Mouse (Mus musculus) cortical plate, adult 2 months (tissue): ENCODE results near the gene Snx21. TPM values are rescaled to one million over a fixed set of nuclear protein-coding genes. Genes with fewer than 3 reads are reported as not detected.

Experiments
- H3K27ac ChIP-seq: fragments of 200-500 bp; 2 replicates; pipeline ENCODE4 v1.5.1; 2012; ENCODE audit warnings: low read length, control low read depth, inconsistent platforms; ENCODE audit not compliant: insufficient read depth
- H3K4me1 ChIP-seq: fragments of 200-500 bp; 2 replicates; pipeline ENCODE4 v1.6.1; 2011; ENCODE audit warnings: low read length; ENCODE audit not compliant: control insufficient read depth, insufficient read depth
- H3K4me3 ChIP-seq: fragments of 200-500 bp; 2 replicates; pipeline ENCODE4 v1.5.1; 2011; ENCODE audit warnings: mild to moderate bottlenecking, low read length, control low read depth; ENCODE audit not compliant: insufficient read depth
- CTCF ChIP-seq: fragments of 200-500 bp; IDR thresholded peaks from 2 replicates; pipeline ENCODE4 v1.5.1; 2011; ENCODE audit warnings: mild to moderate bottlenecking, control low read depth, low read length; ENCODE audit not compliant: insufficient read depth; ENCODE audit errors: extremely low read depth
- POLR2A ChIP-seq: fragments of 200-500 bp; IDR thresholded peaks from 2 replicates; pipeline ENCODE4 v1.6.1; 2011; ENCODE audit warnings: mild to moderate bottlenecking, low read length, control low read depth; ENCODE audit not compliant: insufficient read depth; ENCODE audit errors: extremely low read depth
- polyA plus RNA-seq: library from polyadenylated mRNA; depleted of rRNA; stranded (reverse); fragments of >200 nt; gene quantifications from 2 replicates; pipeline ENCODE4 v1.2.3, GENCODE M21; 2012; rRNA removed

The Snx21 gene
- polyA plus RNA-seq, result 55.7 and 64.2 TPM in 2 replicates

GRCm38 (mm10) chr2:164785481-164786387, at the start of gene Snx21:
Gene Snx21, plus strand, starts transcription at chr2:164785823.
- TF ChIP-seq POLR2A (peak; percentile 59; the same call in 1 of the 2 replicates), CTCF (no peak)
- peak within 1 kb of the TSS; percentile 95 for H3K27ac ChIP-seq
- no peaks in the 10 kb centered on the region for H3K4me1 ChIP-seq
- H3K4me3 ChIP-seq, result peak within 1 kb of the TSS; percentile 74

- no peak overlapping the region for H3K4me3 ChIP-seq
Observed at GRCm38 (mm10) chr2:164737377-164738090, 48.1 kb upstream of the Snx21 start.

DNA sequence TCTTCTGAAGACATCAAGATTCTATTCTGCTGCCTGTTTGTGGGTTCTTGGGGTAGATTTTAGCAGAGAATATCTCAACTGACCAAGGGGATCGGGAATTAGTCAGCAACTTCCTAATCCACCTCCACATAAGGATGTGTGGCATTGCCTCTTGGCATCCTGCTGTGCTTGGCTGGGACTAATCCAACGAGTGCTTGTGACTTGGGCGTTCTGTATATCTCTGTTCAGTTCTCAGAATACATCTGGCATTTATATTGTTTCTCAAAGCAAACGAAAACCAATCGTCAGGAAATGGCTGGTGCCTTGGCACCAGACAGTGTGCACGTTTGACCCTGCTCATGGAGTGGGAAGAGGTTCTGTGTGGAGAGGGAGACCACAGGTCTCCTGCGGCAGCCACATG, 45.7 kb upstream of the Snx21 start:
- TF ChIP-seq CTCF (no peak), POLR2A (no peak)
- Histone ChIP-seq H3K4me3 (no peak overlapping the region), H3K27ac (no peak overlapping the region), H3K4me1 (0 out of 2 replicates have a peak, but pooled peaks cover under 1% of the 10 kb centered on the region)

More at GRCm38 (mm10) chr2:164737377-164738090, 48.1 kb upstream of the Snx21 start:
- Histone ChIP-seq H3K27ac (no peak overlapping the region), H3K4me1 (no peaks in the 10 kb centered on the region)
- no peak for TF ChIP-seq POLR2A
- TF ChIP-seq CTCF, result no peak

DNA sequence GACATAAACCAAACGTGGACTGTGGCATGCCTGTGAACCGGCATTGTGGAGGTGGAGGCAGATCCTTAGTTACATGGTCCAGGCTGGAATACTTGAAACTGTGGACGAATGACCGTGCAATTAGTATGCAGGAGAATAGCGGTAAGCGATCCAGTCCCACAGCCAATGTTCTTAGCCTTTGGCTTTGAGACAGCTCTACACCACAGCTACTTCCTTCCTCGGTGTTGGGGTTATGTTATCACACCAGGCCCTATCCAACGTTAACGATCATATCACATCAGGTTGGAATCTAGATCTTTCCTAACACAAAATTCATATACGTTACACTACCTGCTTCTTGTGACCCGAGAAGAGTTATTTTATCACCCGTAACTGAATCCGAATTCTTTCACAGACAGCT, 40.6 kb upstream of the Snx21 start:
- TF ChIP-seq CTCF (no peak), POLR2A (no peak)
- Histone ChIP-seq H3K4me3 (peak overlapping the region; percentile 67), H3K4me1 (peaks cover 7% of the 10 kb centered on the region; the same call in 1 of the 2 replicates), H3K27ac (no peak overlapping the region)

- TF ChIP-seq CTCF (no peak), POLR2A (peak; percentile 80)
- peak within 1 kb of the TSS; percentile 67 for H3K4me3 ChIP-seq
- H3K4me1 ChIP-seq, result peaks cover 7% of the 10 kb centered on the region; the same call in 1 of the 2 replicates
- 0 out of 2 replicates have a peak within 1 kb of the TSS, but pooled peaks have one; percentile 6 for H3K27ac ChIP-seq
Observed at GRCm38 (mm10) chr2:164745843-164746479, 39.7 kb upstream of the Snx21 start, which contains the start of the genes Wfdc3 and Dnttip1. Gene Wfdc3, minus strand, starts transcription at chr2:164745931. Gene Dnttip1, plus strand, starts transcription at chr2:164745983.

GRCm38 (mm10) chr2:164746693-164747092, 38.9 kb upstream of the Snx21 start:
- Histone ChIP-seq H3K4me3 (peak overlapping the region; percentile 67), H3K27ac (no peak overlapping the region), H3K4me1 (peaks cover 7% of the 10 kb centered on the region; the same call in 1 of the 2 replicates)
- TF ChIP-seq CTCF, result no peak
- TF ChIP-seq POLR2A, result no peak

DNA sequence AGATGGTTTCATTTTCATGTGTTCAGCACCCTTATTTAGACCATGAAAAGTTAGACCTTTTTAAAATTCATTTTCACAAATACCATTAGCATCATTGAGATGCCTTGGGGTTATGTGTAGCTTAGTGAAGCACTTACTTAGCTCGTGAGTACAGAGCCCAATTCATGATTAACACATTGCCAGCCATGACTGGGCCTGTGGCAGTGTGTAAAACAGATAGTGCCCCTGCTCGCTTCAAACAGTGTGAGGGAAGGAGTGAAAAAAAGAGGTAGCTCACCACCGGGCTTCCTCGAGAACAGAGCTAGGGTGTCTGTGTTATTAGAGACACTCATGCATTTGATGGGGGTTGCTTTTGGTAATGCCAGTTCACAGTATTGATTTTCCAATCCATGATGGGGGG, 37.4 kb upstream of the Snx21 start:
- TF ChIP-seq POLR2A (no peak), CTCF (no peak)
- H3K27ac ChIP-seq, result no peak overlapping the region
- no peak overlapping the region for H3K4me3 ChIP-seq
- H3K4me1 ChIP-seq, result peaks cover 7% of the 10 kb centered on the region; the same call in 1 of the 2 replicates

GRCm38 (mm10) chr2:164748991-164749390, 36.6 kb upstream of the Snx21 start:
- Histone ChIP-seq H3K4me1 (peaks cover 7% of the 10 kb centered on the region; the same call in 1 of the 2 replicates), H3K4me3 (no peak overlapping the region), H3K27ac (no peak overlapping the region)
- TF ChIP-seq POLR2A, result no peak
- TF ChIP-seq CTCF, result no peak

DNA sequence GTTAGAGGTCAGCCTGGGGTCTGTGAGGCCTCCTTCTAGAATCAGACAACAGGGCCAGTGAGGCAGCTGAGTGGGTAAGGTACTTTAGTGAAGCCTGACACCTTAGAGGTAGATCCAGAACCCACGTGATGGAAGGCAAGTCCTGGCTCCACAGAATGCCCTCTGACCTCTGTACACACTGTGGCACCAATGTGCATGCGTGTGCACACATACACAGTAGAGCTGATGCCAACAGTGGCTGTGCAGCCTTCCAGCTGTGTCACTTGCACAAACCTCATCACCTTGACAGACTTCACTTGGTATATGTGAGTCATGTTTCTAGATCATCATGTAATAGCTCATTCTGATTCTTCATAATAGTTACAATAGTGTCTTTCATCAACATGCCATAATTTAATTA, 33.2 kb upstream of the Snx21 start:
- Histone ChIP-seq H3K27ac (no peak overlapping the region), H3K4me3 (no peak overlapping the region), H3K4me1 (peaks cover 1% of the 10 kb centered on the region; the same call in 1 of the 2 replicates)
- no peak for TF ChIP-seq POLR2A
- TF ChIP-seq CTCF, result no peak
